Mouse (Mus musculus): ENCODE data around the gene Zfp92. TPM values are rescaled to one million over a fixed set of nuclear protein-coding genes. Genes with fewer than 3 reads are reported as not detected.

The Zfp92 gene
- polyA plus RNA-seq, 1 experiment from 2014 or later: 0.30 TPM

GRCm38 (mm10) chrX:73474340-73475165 is 63.7 kb downstream of the Zfp92 start:
- peak overlapping the region; percentile 11; the same call in 1 of the 2 replicates for H3K4me2 ChIP-seq
- peaks cover 21% of the 10 kb centered on the region for H3K27me3 ChIP-seq
- 41% methylated on average over 12 of the region's 12 CpGs for WGBS

GRCm38 (mm10) chrX:73475658-73476256 is 64.9 kb downstream of the Zfp92 start:
- no peaks in the 10 kb centered on the region for H3K36me3 ChIP-seq
- no peaks in the 10 kb centered on the region for H3K9me3 ChIP-seq
- peak overlapping the region; percentile 92 for H3K27ac ChIP-seq
- H3K4me3 ChIP-seq: no peak overlapping the region
- H3K27me3 ChIP-seq: peaks cover 17% of the 10 kb centered on the region
- H3K4me2 ChIP-seq: no peak overlapping the region
- no peak overlapping the region for H3K9ac ChIP-seq
- H3K4me1 ChIP-seq: peaks cover 43% of the 10 kb centered on the region
- 89% methylated on average over 1 of the region's 1 CpGs for WGBS
- ATAC-seq (ENCODE audit: insufficient number of reproducible peaks, insufficient read depth, low FRiP score, low TSS enrichment, low read depth): no peak

More at GRCm38 (mm10) chrX:73474340-73475165, 63.7 kb downstream of the Zfp92 start:
- no peak overlapping the region for H3K9ac ChIP-seq
- peaks cover 33% of the 10 kb centered on the region for H3K4me1 ChIP-seq
- no peak overlapping the region for H3K4me3 ChIP-seq
- ATAC-seq (ENCODE audit: insufficient number of reproducible peaks, insufficient read depth, low FRiP score, low TSS enrichment, low read depth): peak; percentile 80; the same call in 1 of the 2 replicates
- H3K27ac ChIP-seq: peak overlapping the region; percentile 92
- H3K36me3 ChIP-seq: no peaks in the 10 kb centered on the region
- no peaks in the 10 kb centered on the region for H3K9me3 ChIP-seq

DNA sequence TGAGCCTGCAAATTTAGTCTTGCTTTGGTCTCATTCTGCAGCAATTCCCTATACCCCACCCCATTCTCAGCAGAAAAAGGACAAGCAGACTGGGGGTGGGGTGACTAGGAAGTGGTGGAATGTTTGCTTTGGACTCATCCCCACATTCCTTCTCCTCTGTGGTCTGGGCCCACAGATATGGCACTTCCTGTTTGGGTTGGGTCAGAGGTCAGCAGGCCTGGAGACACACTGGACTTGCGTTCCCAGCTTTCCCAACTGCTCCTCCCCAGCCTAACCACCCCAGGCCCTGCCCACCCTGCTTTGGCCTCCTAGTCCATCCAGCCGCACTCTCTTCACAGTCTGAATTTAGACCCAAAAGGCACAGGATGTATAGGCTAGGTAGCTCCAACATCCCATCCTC is 65.7 kb downstream of the Zfp92 start:
- no peaks in the 10 kb centered on the region for H3K36me3 ChIP-seq
- no peak for ATAC-seq (ENCODE audit: insufficient number of reproducible peaks, insufficient read depth, low FRiP score, low TSS enrichment, low read depth)
- H3K9ac ChIP-seq: no peak overlapping the region
- no peak overlapping the region for H3K4me2 ChIP-seq
- H3K4me3 ChIP-seq: no peak overlapping the region
- H3K27ac ChIP-seq: peak overlapping the region; percentile 66; the same call in 1 of the 2 replicates
- peaks cover 46% of the 10 kb centered on the region for H3K4me1 ChIP-seq
- no peaks in the 10 kb centered on the region for H3K9me3 ChIP-seq
- 68% methylated on average over 2 of the region's 2 CpGs for WGBS
- peaks cover 16% of the 10 kb centered on the region for H3K27me3 ChIP-seq

DNA sequence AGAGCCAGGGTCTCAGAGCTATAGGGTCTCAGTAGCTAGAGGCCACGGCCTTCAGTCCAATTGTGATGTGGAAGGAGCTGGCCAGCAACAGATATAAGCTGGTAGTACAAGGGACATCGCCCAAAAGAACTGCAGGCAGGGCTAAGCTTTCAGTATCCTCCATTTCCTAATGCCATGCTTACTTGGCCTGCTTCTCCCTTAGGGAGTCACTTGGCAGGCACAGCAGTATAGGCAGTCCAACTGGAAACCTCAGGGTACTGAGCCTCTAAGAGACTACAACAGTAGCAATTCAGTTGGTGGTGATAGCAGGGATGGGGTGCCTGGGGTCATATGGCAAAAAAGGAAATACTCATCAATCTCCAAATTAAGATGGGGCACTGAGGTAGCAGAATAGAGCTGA is 66.6 kb downstream of the Zfp92 start:
- Histone ChIP-seq H3K9ac (no peak overlapping the region), H3K9me3 (no peaks in the 10 kb centered on the region), H3K4me3 (no peak overlapping the region), H3K36me3 (no peaks in the 10 kb centered on the region), H3K4me1 (peaks cover 48% of the 10 kb centered on the region), H3K27me3 (peaks cover 14% of the 10 kb centered on the region), H3K27ac (no peak overlapping the region), H3K4me2 (no peak overlapping the region)
- no peak for ATAC-seq (ENCODE audit: insufficient number of reproducible peaks, insufficient read depth, low FRiP score, low TSS enrichment, low read depth)
- WGBS: 84% methylated on average over 2 of the region's 2 CpGs

Other genes with a start within 250 kb of the Zfp92 start
- not detected in 2 replicates for gene Spin2d, start 234.1 kb upstream of the Zfp92 start, polyA plus RNA-seq (2015; fragmentation: Nextera tagmentation; extraction: Ambion mirVana)
- 10.7 and 11.3 TPM in 2 replicates for gene Xlr3b, start 218.9 kb upstream of the Zfp92 start, polyA plus RNA-seq (2015; fragmentation: Nextera tagmentation; extraction: Ambion mirVana)
- gene Xlr4b, start 196.8 kb upstream of the Zfp92 start, polyA plus RNA-seq (2015; fragmentation: Nextera tagmentation; extraction: Ambion mirVana): 0.52 and 0.70 TPM in 2 replicates
- gene F8a, start 182.8 kb upstream of the Zfp92 start, polyA plus RNA-seq (2015; fragmentation: Nextera tagmentation; extraction: Ambion mirVana): 8.8 and 9.3 TPM in 2 replicates
- gene Xlr4c, start 168.0 kb upstream of the Zfp92 start, polyA plus RNA-seq (2015; fragmentation: Nextera tagmentation; extraction: Ambion mirVana): 0.85 TPM in 1 of 2 replicates, not detected in the other
- 0.15 TPM in 1 of 2 replicates, not detected in the other for gene Xlr3c, start 145.7 kb upstream of the Zfp92 start, polyA plus RNA-seq (2015; fragmentation: Nextera tagmentation; extraction: Ambion mirVana)
- not detected in 2 replicates for gene Xlr5a, start 118.1 kb upstream of the Zfp92 start, polyA plus RNA-seq (2015; fragmentation: Nextera tagmentation; extraction: Ambion mirVana)
- not detected in 2 replicates for gene Xlr5c, start 118.1 kb upstream of the Zfp92 start, polyA plus RNA-seq (2015; fragmentation: Nextera tagmentation; extraction: Ambion mirVana)
- gene Gm45015, start 74.3 kb upstream of the Zfp92 start, polyA plus RNA-seq (2015; fragmentation: Nextera tagmentation; extraction: Ambion mirVana): not detected in 2 replicates
- 14.7 and 18.0 TPM in 2 replicates for gene Zfp275, start 68.5 kb upstream of the Zfp92 start, polyA plus RNA-seq (2015; fragmentation: Nextera tagmentation; extraction: Ambion mirVana)
- not detected in 2 replicates for gene Gm18336, start 12.4 kb upstream of the Zfp92 start, polyA plus RNA-seq (2015; fragmentation: Nextera tagmentation; extraction: Ambion mirVana)
- 0.55 TPM in 1 of 2 replicates, not detected in the other for gene Trex2, start 24.2 kb downstream of the Zfp92 start, polyA plus RNA-seq (2015; fragmentation: Nextera tagmentation; extraction: Ambion mirVana)
- 83.0 and 96.2 TPM in 2 replicates for gene Haus7, start 47.9 kb downstream of the Zfp92 start, polyA plus RNA-seq (2015; fragmentation: Nextera tagmentation; extraction: Ambion mirVana)
- gene Bgn, start 72.5 kb downstream of the Zfp92 start, polyA plus RNA-seq (2015; fragmentation: Nextera tagmentation; extraction: Ambion mirVana): 121 and 154 TPM in 2 replicates
- 0.24 and 0.28 TPM in 2 replicates for gene Atp2b3, start 92.0 kb downstream of the Zfp92 start, polyA plus RNA-seq (2015; fragmentation: Nextera tagmentation; extraction: Ambion mirVana)
- 13.3 and 17.4 TPM in 2 replicates for gene Dusp9, start 228.3 kb downstream of the Zfp92 start, polyA plus RNA-seq (2015; fragmentation: Nextera tagmentation; extraction: Ambion mirVana)
- gene Pnck, start 249.0 kb downstream of the Zfp92 start, polyA plus RNA-seq (2015; fragmentation: Nextera tagmentation; extraction: Ambion mirVana): 15.6 and 18.8 TPM in 2 replicates